Mouse (Mus musculus): ENCODE measurements around the gene Tnks2.

DNA sequence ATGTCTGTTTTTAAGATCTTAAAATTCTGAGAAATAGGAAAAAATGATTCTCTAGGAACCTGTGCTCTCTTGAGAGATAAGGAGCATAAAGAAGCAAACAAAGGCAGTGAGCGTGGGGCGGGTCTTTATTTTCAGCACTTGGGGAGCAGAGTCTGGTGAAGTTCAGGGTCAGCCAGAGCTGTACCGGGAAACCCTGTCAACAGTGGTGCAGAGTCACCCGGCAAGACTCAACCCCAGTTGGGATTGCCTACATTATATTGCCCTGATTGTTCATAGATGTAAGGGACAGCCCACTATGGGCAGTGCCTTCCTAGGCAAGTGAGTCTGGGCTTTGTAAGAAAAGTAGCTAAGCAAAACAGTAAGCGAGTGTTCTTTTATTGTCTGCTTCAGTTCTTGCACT, 11.9 kb downstream of the Tnks2 start:
- TF ChIP-seq CTCF (IDR thresholded peaks at IDR 0.05; ENCODE audit: low read depth, low read length) = no peak
- TF ChIP-seq POLR2A (IDR thresholded peaks at IDR 0.05; ENCODE audit: extremely low read depth, insufficient read depth, low read length) = no peak
